Mouse (Mus musculus) natural killer cell, adult 2 months (primary cell): ENCODE results near the gene Kif1a.

Source experiments
- DNase-seq, 2 experiments: peaks; one replicate each; pipeline ENCODE4 v3.0.0; 2022; ENCODE audit warnings: low spot score in 2 of 2

The Kif1a gene

GRCm38 (mm10) chr1:93101571-93102061 is at the start of gene Kif1a:
Gene Kif1a, minus strand, starts transcription at chr1:93101951.
- no peak for DNase-seq

- DNase-seq = no peak
These were observed 49.3 kb upstream of the Kif1a start for GRCm38 (mm10) chr1:93150907-93151661.

- DNase-seq = no peak
These were observed 42.4 kb upstream of the Kif1a start for GRCm38 (mm10) chr1:93144176-93144575.

GRCm38 (mm10) chr1:93142871-93143270 is 41.1 kb upstream of the Kif1a start:
- no peak for DNase-seq

GRCm38 (mm10) chr1:93139713-93140112 is 38.0 kb upstream of the Kif1a start:
- no peak for DNase-seq

- no peak for DNase-seq
These were observed 36.8 kb upstream of the Kif1a start for GRCm38 (mm10) chr1:93138534-93138933.

GRCm38 (mm10) chr1:93135036-93135526 is 33.3 kb upstream of the Kif1a start, which contains the start of gene Agxt:
Gene Agxt, plus strand, starts transcription at chr1:93135240.
- no peak for DNase-seq

GRCm38 (mm10) chr1:93132676-93133075 is 30.9 kb upstream of the Kif1a start:
- DNase-seq = no peak

GRCm38 (mm10) chr1:93130242-93130983 is 28.7 kb upstream of the Kif1a start:
- no peak for DNase-seq

- no peak for DNase-seq
These were observed 27.1 kb upstream of the Kif1a start for GRCm38 (mm10) chr1:93128710-93129349.

- DNase-seq = no peak
These were observed 26.5 kb upstream of the Kif1a start for GRCm38 (mm10) chr1:93128209-93128608.

GRCm38 (mm10) chr1:93125256-93125655 is 23.5 kb upstream of the Kif1a start:
- DNase-seq = no peak

GRCm38 (mm10) chr1:93124066-93124465 is 22.3 kb upstream of the Kif1a start:
- DNase-seq = no peak

GRCm38 (mm10) chr1:93123179-93123854 is 21.6 kb upstream of the Kif1a start:
- DNase-seq = no peak

- DNase-seq = no peak
These were observed 17.1 kb upstream of the Kif1a start for GRCm38 (mm10) chr1:93118816-93119215.

GRCm38 (mm10) chr1:93115471-93115870 is 13.7 kb upstream of the Kif1a start:
- DNase-seq = no peak

- peak; percentile 8 to 14 for DNase-seq
These were observed 13.1 kb upstream of the Kif1a start for GRCm38 (mm10) chr1:93114713-93115463.

GRCm38 (mm10) chr1:93102700-93103099 is 949 bp upstream of the Kif1a start:
- no peak for DNase-seq

GRCm38 (mm10) chr1:93100576-93101491 is 917 bp downstream of the Kif1a start:
- DNase-seq = no peak

- no peak for DNase-seq
These were observed 1.5 kb downstream of the Kif1a start for GRCm38 (mm10) chr1:93100243-93100575.
